8 mouse cellular contexts compared by ENCODE assay signal in genomic region chr2:150666723-150667064, GRCm38 (mm10). TPM values are rescaled to one million over a fixed set of nuclear protein-coding genes. Genes with fewer than 3 reads are reported as not detected.
DNase-seq lines count a peak whose midpoint lies in the region; ATAC-seq and TF ChIP-seq lines count a peak whose summit lies in the region.

No protein-coding gene starts in this region.

- dilution Hi-C loops in CH12.LX (cut with MboI; ENCODE audit: extremely low pct_ligation_motif_present, extremely low pct_unique_long_range_greater_than_20kb, low sequenced_read_pairs): no loop called here

- no peak overlapping the region for H3K27ac ChIP-seq in heart, embryonic 13.5 days (replicated peaks)
- 0 out of 2 replicates have a peak overlapping the region, but pooled peaks have one; percentile 2 for H3K27ac ChIP-seq in CH12.LX (ENCODE audit: insufficient read depth, low read depth)
- peak overlapping the region; percentile 35 for H3K27ac ChIP-seq in forebrain, embryonic 15.5 days (replicated peaks)
- H3K27ac ChIP-seq in liver, postnatal 0 days (ENCODE audit: low read depth): peak overlapping the region; percentile 93

- no peaks in the 10 kb centered on the region for H3K9me3 ChIP-seq in heart, embryonic 13.5 days
- peaks cover 3% of the 10 kb centered on the region for H3K9me3 ChIP-seq in CH12.LX (replicated peaks; ENCODE audit: low read length)
- H3K9me3 ChIP-seq in forebrain, embryonic 15.5 days: no peaks in the 10 kb centered on the region
- H3K9me3 ChIP-seq in liver, postnatal 0 days (ENCODE audit: low read length): no peaks in the 10 kb centered on the region

- TF ChIP-seq CTCF in CH12.LX (conservative IDR thresholded peaks at IDR 0.05 in 1 of 2, IDR thresholded peaks at IDR 0.05 in 1 of 2; ENCODE audit: low read depth in 2 of 2, low read length in 2 of 2): no peak
- TF ChIP-seq CTCF in liver, postnatal 0 days (IDR thresholded peaks at IDR 0.05; ENCODE audit: low read depth): no peak

- ATAC-seq in heart, embryonic 13.5 days (ENCODE audit: extremely low read depth, insufficient number of reproducible peaks, low FRiP score, low TSS enrichment): no peak
- ATAC-seq in forebrain, embryonic 15.5 days (replicated peaks): no peak; the same call in 1 of the 2 replicates
- no peak for ATAC-seq in liver, postnatal 0 days

- in situ Hi-C loops in CH12.LX (cut with MboI; ENCODE audit: low pct_ligation_motif_present, low pct_unique_long_range_greater_than_20kb, low sequenced_read_pairs): no loop called here

- intact Hi-C loops in heart, postnatal 25 days (cut with DNase I): loop anchor here (5.0 kb wide), 1 partner anchor 121 kb away; the partner anchor contains the start of gene Pygb

- H3K36me3 ChIP-seq in heart, embryonic 13.5 days: no peaks in the 10 kb centered on the region
- no peaks in the 10 kb centered on the region for H3K36me3 ChIP-seq in CH12.LX (replicated peaks in 1 of 2; ENCODE audit: control insufficient read depth in 1 of 2, insufficient read depth in 1 of 2, low read length in 1 of 2)
- H3K36me3 ChIP-seq in forebrain, embryonic 15.5 days: no peaks in the 10 kb centered on the region
- no peaks in the 10 kb centered on the region for H3K36me3 ChIP-seq in liver, postnatal 0 days (replicated peaks; ENCODE audit: insufficient read depth, low read length)

- H3K27me3 ChIP-seq in heart, embryonic 13.5 days (replicated peaks): peaks cover 24% of the 10 kb centered on the region; the same call in 1 of the 2 replicates
- H3K27me3 ChIP-seq in CH12.LX (replicated peaks): no peaks in the 10 kb centered on the region
- H3K27me3 ChIP-seq in forebrain, embryonic 15.5 days: no peaks in the 10 kb centered on the region
- H3K27me3 ChIP-seq in liver, postnatal 0 days (ENCODE audit: insufficient read depth, low read length): no peaks in the 10 kb centered on the region

- WGBS in heart, embryonic 13.5 days: 38% methylated on average over 7 of the region's 7 CpGs
- 40% methylated on average over 7 of the region's 7 CpGs for WGBS in forebrain, embryonic 15.5 days
- WGBS in liver, postnatal 0 days (ENCODE audit: insufficient replicate concordance): 29% methylated on average over 7 of the region's 7 CpGs

- peak overlapping the region; percentile 84 for H3K9ac ChIP-seq in heart, embryonic 13.5 days
- no peak overlapping the region for H3K9ac ChIP-seq in CH12.LX (ENCODE audit: insufficient read depth, low read depth)
- peak overlapping the region; percentile 75 for H3K9ac ChIP-seq in forebrain, embryonic 15.5 days (replicated peaks)
- peak overlapping the region; percentile 91 for H3K9ac ChIP-seq in liver, postnatal 0 days (replicated peaks)

- H3K4me1 ChIP-seq in heart, embryonic 13.5 days: peaks cover 55% of the 10 kb centered on the region
- peaks cover 7 to 74% of the 10 kb centered on the region in 2 experiments for H3K4me1 ChIP-seq in CH12.LX (ENCODE audit: control insufficient read depth in 1 of 2, insufficient read depth in 2 of 2)
- H3K4me1 ChIP-seq in forebrain, embryonic 15.5 days: peaks cover 52% of the 10 kb centered on the region
- H3K4me1 ChIP-seq in liver, postnatal 0 days (ENCODE audit: insufficient read depth): peaks cover 58% of the 10 kb centered on the region

- DNase-seq in heart, postnatal 25 days (ENCODE audit: low spot score): no peak
- DNase-seq in CH12.LX (ENCODE audit: extremely low read depth): no peak
- no peak for DNase-seq in liver, postnatal 0 days
- DNase-seq in frontal cortex, adult 2 months (ENCODE audit: extremely low spot score in 1 of 2, low spot score in 1 of 2): no peak
- DNase-seq in right cerebral cortex, adult 18-20 months: no peak
- no peak for DNase-seq in right cerebral cortex, postnatal 4 days

- peak overlapping the region; percentile 98 for H3K4me2 ChIP-seq in heart, embryonic 13.5 days
- peak overlapping the region; percentile 47 for H3K4me2 ChIP-seq in CH12.LX (ENCODE audit: insufficient read depth, low read depth, poor library complexity, severe bottlenecking)
- H3K4me2 ChIP-seq in forebrain, embryonic 15.5 days (replicated peaks): peak overlapping the region; percentile 85
- H3K4me2 ChIP-seq in liver, postnatal 0 days (ENCODE audit: low read depth, low read length): peak overlapping the region; percentile 96

- 0 out of 2 replicates have a peak, but pooled peaks have one; percentile 7 for TF ChIP-seq POLR2A in CH12.LX (IDR thresholded peaks at IDR 0.05; ENCODE audit: low read depth, low read length)

- H3K4me3 ChIP-seq in heart, embryonic 13.5 days: peak overlapping the region; percentile 74
- peak overlapping the region; percentile 10 to 67 (median 28) for H3K4me3 ChIP-seq in CH12.LX (replicated peaks in 1 of 3; ENCODE audit: low read depth in 2 of 3, low read length in 2 of 3, poor library complexity in 1 of 3)
- H3K4me3 ChIP-seq in forebrain, embryonic 15.5 days: peak overlapping the region; percentile 78
- H3K4me3 ChIP-seq in liver, postnatal 0 days (ENCODE audit: low read depth, low read length): peak overlapping the region; percentile 84

- TF ChIP-seq RAD21 in CH12.LX (IDR thresholded peaks at IDR 0.05; ENCODE audit: low read depth, low read length): no peak

- no peaks in the 10 kb centered on the region for H3K79me2 ChIP-seq in CH12.LX (replicated peaks; ENCODE audit: control insufficient read depth, extremely low read depth, insufficient read depth, poor library complexity, severe bottlenecking)

- peak; percentile 59 for TF ChIP-seq EP300 in CH12.LX (IDR thresholded peaks at IDR 0.05; ENCODE audit: low read length)
- TF ChIP-seq EP300 in liver, postnatal 0 days (IDR thresholded peaks at IDR 0.05; ENCODE audit: low read depth): no peak

TF ChIP-seq in CH12.LX, 34 proteins besides CTCF, POLR2A, EP300 and RAD21:
- TF ChIP-seq ETS1 (conservative IDR thresholded peaks at IDR 0.05; ENCODE audit: low read depth, low read length): no peak; the same call in 1 of the 2 replicates
- no peak for TF ChIP-seq JUN (IDR thresholded peaks at IDR 0.05; ENCODE audit: insufficient read depth, low read depth, low read length)
- 0 out of 2 replicates have a peak, but pooled peaks have one; percentile 22 for TF ChIP-seq MXI1 (IDR thresholded peaks at IDR 0.05; ENCODE audit: low read depth, low read length)
- TF ChIP-seq IRF4 (IDR thresholded peaks at IDR 0.05; ENCODE audit: low read depth, low read length): peak; percentile 56
- TF ChIP-seq TBP (conservative IDR thresholded peaks at IDR 0.05; ENCODE audit: low read depth, low read length): 0 out of 2 replicates have a peak, but pooled peaks have one; percentile 30
- 0 out of 2 replicates have a peak, but pooled peaks have one; percentile 16 for TF ChIP-seq MAFK (IDR thresholded peaks at IDR 0.05; ENCODE audit: insufficient replicate concordance, low read length)
- TF ChIP-seq MEF2A (IDR thresholded peaks at IDR 0.05; ENCODE audit: borderline replicate concordance, low read depth, low read length): 0 out of 2 replicates have a peak, but pooled peaks have one; percentile 25
- 0 out of 2 replicates have a peak, but pooled peaks have one; percentile 31 for TF ChIP-seq MYC (IDR thresholded peaks at IDR 0.05; ENCODE audit: low read depth, low read length)
- TF ChIP-seq TCF12 (IDR thresholded peaks at IDR 0.05; ENCODE audit: low read depth, low read length): 0 out of 2 replicates have a peak, but pooled peaks have one; percentile 59
- TF ChIP-seq CHD2 (IDR thresholded peaks at IDR 0.05; ENCODE audit: low read length): peak; percentile 67

RNA-seq across cellular contexts. Expression of gene Acss1, which starts 1.6 kb away (rescaled TPM):
- 7.6 and 8.4 TPM in 2 replicates for polyA plus RNA-seq in heart, embryonic 13.5 days (2015; fragmentation: Nextera tagmentation; extraction: Ambion mirVana)
- total RNA-seq in heart, postnatal 25 days (2021): 100 to 1,000 TPM; 217 to 247 TPM
- total RNA-seq in CH12.LX (2012; rRNA removed) (1.7 and 1.9 TPM in 2 replicates), CH12.LX (2014; rRNA removed) (0.35 and 0.39 TPM in 2 replicates)
- polyA plus RNA-seq in CH12.LX (2012; ENCODE audit: insufficient read length, low read depth): 0.44 and 0.76 TPM in 2 replicates
- 25.9 and 26.3 TPM in 2 replicates for polyA plus RNA-seq in forebrain, embryonic 15.5 days (2015; fragmentation: Nextera tagmentation; extraction: Ambion mirVana)
- polyA plus RNA-seq in liver, postnatal 0 days (2015; fragmentation: Nextera tagmentation; extraction: Ambion mirVana): 15.7 and 16.7 TPM in 2 replicates
- 25.3 and 25.9 TPM in 2 replicates for polyA plus RNA-seq in frontal cortex, adult 2 months (2012; rRNA removed)

RNA-seq across cellular contexts. Expression of gene Vsx1, which starts 22.5 kb away (rescaled TPM):
- not detected in 2 replicates for polyA plus RNA-seq in heart, embryonic 13.5 days (2015; fragmentation: Nextera tagmentation; extraction: Ambion mirVana)
- under 1 TPM in 1 of 2 experiments, not detected in 1; 0.10 TPM for total RNA-seq in heart, postnatal 25 days (2021)
- total RNA-seq in CH12.LX (2012; rRNA removed): not detected in 2 replicates
- total RNA-seq in CH12.LX (2014; rRNA removed): not detected in 2 replicates
- not detected in 2 replicates for polyA plus RNA-seq in CH12.LX (2012; ENCODE audit: insufficient read length, low read depth)
- not detected in 2 replicates for polyA plus RNA-seq in forebrain, embryonic 15.5 days (2015; fragmentation: Nextera tagmentation; extraction: Ambion mirVana)
- polyA plus RNA-seq in liver, postnatal 0 days (2015; fragmentation: Nextera tagmentation; extraction: Ambion mirVana): not detected in 2 replicates
- 0.15 and 0.16 TPM in 2 replicates for polyA plus RNA-seq in frontal cortex, adult 2 months (2012; rRNA removed)

RNA-seq across cellular contexts. Expression of gene Apmap, which starts 58.3 kb away (rescaled TPM):
- 25.2 and 30.0 TPM in 2 replicates for polyA plus RNA-seq in heart, embryonic 13.5 days (2015; fragmentation: Nextera tagmentation; extraction: Ambion mirVana)
- 10 to 100 TPM; 52.0 to 55.7 TPM for total RNA-seq in heart, postnatal 25 days (2021)
- 24.5 and 29.0 TPM in 2 replicates for total RNA-seq in CH12.LX (2012; rRNA removed)
- 35.6 and 39.3 TPM in 2 replicates for total RNA-seq in CH12.LX (2014; rRNA removed)
- 25.8 and 29.3 TPM in 2 replicates for polyA plus RNA-seq in CH12.LX (2012; ENCODE audit: insufficient read length, low read depth)
- polyA plus RNA-seq in forebrain, embryonic 15.5 days (2015; fragmentation: Nextera tagmentation; extraction: Ambion mirVana): 40.9 and 41.0 TPM in 2 replicates
- polyA plus RNA-seq in liver, postnatal 0 days (2015; fragmentation: Nextera tagmentation; extraction: Ambion mirVana): 38.4 and 46.0 TPM in 2 replicates
- polyA plus RNA-seq in frontal cortex, adult 2 months (2012; rRNA removed): 61.2 TPM in 2 replicates

Comparison
In these comparisons a context has a peak if more than half of its experiments do, and no peak if none do; other contexts are left out.
1. H3K4me2 ChIP-seq: peak in every context shown above with its lines; median percentile 98 in heart, embryonic 13.5 days; 96 in liver, postnatal 0 days; 85 in forebrain, embryonic 15.5 days; 47 in CH12.LX.
2. H3K4me3 ChIP-seq: peak in every context shown above with its lines; median percentile 84 in liver, postnatal 0 days; 78 in forebrain, embryonic 15.5 days; 74 in heart, embryonic 13.5 days; 28 in CH12.LX.